Mouse (Mus musculus): ENCODE measurements around the gene Mllt10. TPM values are rescaled to one million over a fixed set of nuclear protein-coding genes. Genes with fewer than 3 reads are reported as not detected.

Mllt10 gene
- polyA plus RNA-seq, 1 experiment from 2014 or later, result 61.9 TPM

GRCm38 (mm10) chr2:18156131-18156530 lies 101.1 kb downstream of the Mllt10 start:
- H3K9ac ChIP-seq (replicated peaks), result no peak overlapping the region
- peaks cover 3% of the 10 kb centered on the region for H3K4me1 ChIP-seq
- no peak for ATAC-seq (replicated peaks)
- H3K4me3 ChIP-seq, result no peak overlapping the region
- WGBS, result 97% methylated on average over 3 of the region's 3 CpGs
- peaks cover 17% of the 10 kb centered on the region for H3K36me3 ChIP-seq
- no peaks in the 10 kb centered on the region for H3K27me3 ChIP-seq
- H3K9me3 ChIP-seq, result no peaks in the 10 kb centered on the region
- no peak overlapping the region for H3K27ac ChIP-seq (replicated peaks)
- H3K4me2 ChIP-seq (replicated peaks), result no peak overlapping the region

DNA sequence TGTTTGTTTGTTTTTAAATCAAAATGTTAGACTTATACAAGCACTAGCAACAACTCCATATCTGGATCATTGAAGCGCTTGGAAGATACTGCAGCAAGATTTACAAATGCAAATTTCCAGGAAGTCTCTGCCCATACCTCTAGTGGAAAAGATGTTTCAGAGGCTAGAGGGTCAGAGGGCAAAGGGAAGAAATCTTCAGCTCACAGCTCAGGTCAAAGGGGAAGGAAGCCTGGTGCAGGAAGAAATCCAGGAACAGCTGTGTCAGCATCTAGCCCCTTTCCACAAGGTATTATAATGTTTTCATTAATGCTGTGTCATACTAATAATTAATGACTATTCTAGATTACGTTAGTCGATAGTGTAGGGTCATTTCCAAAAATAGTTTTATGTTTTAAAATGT lies 104.4 kb downstream of the Mllt10 start:
- Histone ChIP-seq H3K4me1 (peaks cover 6% of the 10 kb centered on the region), H3K36me3 (peaks cover 16% of the 10 kb centered on the region), H3K4me2 (replicated peaks) (no peak overlapping the region), H3K9ac (replicated peaks) (no peak overlapping the region), H3K27ac (replicated peaks) (no peak overlapping the region), H3K27me3 (no peaks in the 10 kb centered on the region), H3K9me3 (no peaks in the 10 kb centered on the region), H3K4me3 (no peak overlapping the region)
- ATAC-seq (replicated peaks), result no peak
- WGBS, result 90% methylated on average over 3 of the region's 3 CpGs

- Histone ChIP-seq H3K4me3 (no peak overlapping the region), H3K27me3 (no peaks in the 10 kb centered on the region), H3K9ac (replicated peaks) (no peak overlapping the region), H3K4me2 (replicated peaks) (no peak overlapping the region), H3K9me3 (no peaks in the 10 kb centered on the region), H3K36me3 (peaks cover 11% of the 10 kb centered on the region), H3K27ac (replicated peaks) (no peak overlapping the region), H3K4me1 (peaks cover 9% of the 10 kb centered on the region)
- WGBS, result 44% methylated on average over 5 of the region's 5 CpGs
- ATAC-seq (replicated peaks), result 0 out of 2 replicates have a peak, but pooled peaks have one; percentile 53
These were observed 106.0 kb downstream of the Mllt10 start for GRCm38 (mm10) chr2:18160992-18161391.

- ATAC-seq (replicated peaks), result no peak
- H3K4me1 ChIP-seq, result peaks cover 9% of the 10 kb centered on the region
- 59% methylated on average over 2 of the region's 2 CpGs for WGBS
- no peak overlapping the region for H3K27ac ChIP-seq (replicated peaks)
- H3K9me3 ChIP-seq, result no peaks in the 10 kb centered on the region
- no peak overlapping the region for H3K9ac ChIP-seq (replicated peaks)
- H3K4me3 ChIP-seq, result no peak overlapping the region
- no peaks in the 10 kb centered on the region for H3K27me3 ChIP-seq
- no peak overlapping the region for H3K4me2 ChIP-seq (replicated peaks)
- 0 out of 2 replicates have a peak, but pooled peaks cover 7% of the 10 kb centered on the region for H3K36me3 ChIP-seq
These were observed 110.5 kb downstream of the Mllt10 start for GRCm38 (mm10) chr2:18165511-18165910.

DNA sequence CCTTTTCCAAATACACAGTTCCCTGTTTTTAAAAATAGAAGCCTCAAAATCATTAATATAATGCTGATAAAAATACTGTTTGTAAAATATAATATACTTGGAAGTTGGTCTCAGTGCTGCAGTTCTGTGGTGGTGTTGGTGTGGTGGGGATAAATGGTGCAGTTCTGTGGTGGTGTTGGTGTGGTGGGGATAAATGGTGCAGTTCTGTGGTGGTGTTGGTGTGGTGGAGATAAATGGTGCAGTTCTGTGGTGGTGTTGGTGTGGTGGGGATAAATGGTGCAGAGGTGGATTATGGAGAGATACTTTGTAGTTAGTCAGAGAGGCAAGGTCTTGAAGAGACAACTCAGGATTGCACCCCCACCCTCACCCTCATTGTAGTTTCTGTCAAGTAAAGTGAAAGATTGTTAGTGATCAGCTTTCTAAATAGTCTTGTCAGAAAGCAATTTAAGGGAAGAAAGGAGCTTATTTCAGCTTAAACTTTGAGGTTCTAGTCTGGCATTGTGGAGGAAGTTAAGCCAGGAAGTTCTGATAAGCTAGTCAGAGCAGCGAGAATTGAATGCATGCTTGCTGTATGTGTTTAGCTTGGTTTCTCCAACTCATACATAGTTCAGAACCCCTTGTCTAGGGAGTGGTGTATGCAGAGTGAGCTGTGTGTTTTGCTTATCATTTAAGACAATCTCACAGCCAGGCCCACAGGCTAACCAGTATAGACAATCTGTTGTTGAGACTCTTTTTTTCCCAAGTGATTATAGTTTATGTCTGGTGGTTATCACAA lies 114.3 kb downstream of the Mllt10 start:
- H3K9me3 ChIP-seq, result no peaks in the 10 kb centered on the region
- 78% methylated on average over 1 of the region's 1 CpGs for WGBS
- H3K4me3 ChIP-seq, result no peak overlapping the region
- H3K27me3 ChIP-seq, result no peaks in the 10 kb centered on the region
- no peak overlapping the region for H3K4me2 ChIP-seq (replicated peaks)
- H3K9ac ChIP-seq (replicated peaks), result no peak overlapping the region
- H3K36me3 ChIP-seq, result peaks cover 5% of the 10 kb centered on the region; the same call in 1 of the 2 replicates
- H3K4me1 ChIP-seq, result 0 out of 2 replicates have a peak, but pooled peaks cover 3% of the 10 kb centered on the region
- no peak overlapping the region for H3K27ac ChIP-seq (replicated peaks)
- no peak for ATAC-seq (replicated peaks)

GRCm38 (mm10) chr2:18175234-18175633 lies 120.2 kb downstream of the Mllt10 start:
- H3K27me3 ChIP-seq, result no peaks in the 10 kb centered on the region
- ATAC-seq (replicated peaks), result no peak
- no peaks in the 10 kb centered on the region for H3K4me1 ChIP-seq
- no peak overlapping the region for H3K27ac ChIP-seq (replicated peaks)
- H3K9ac ChIP-seq (replicated peaks), result no peak overlapping the region
- peaks cover 27% of the 10 kb centered on the region for H3K36me3 ChIP-seq
- WGBS, result 30% methylated on average over 1 of the region's 1 CpGs
- H3K4me2 ChIP-seq (replicated peaks), result no peak overlapping the region
- H3K9me3 ChIP-seq, result no peaks in the 10 kb centered on the region
- H3K4me3 ChIP-seq, result no peak overlapping the region

DNA sequence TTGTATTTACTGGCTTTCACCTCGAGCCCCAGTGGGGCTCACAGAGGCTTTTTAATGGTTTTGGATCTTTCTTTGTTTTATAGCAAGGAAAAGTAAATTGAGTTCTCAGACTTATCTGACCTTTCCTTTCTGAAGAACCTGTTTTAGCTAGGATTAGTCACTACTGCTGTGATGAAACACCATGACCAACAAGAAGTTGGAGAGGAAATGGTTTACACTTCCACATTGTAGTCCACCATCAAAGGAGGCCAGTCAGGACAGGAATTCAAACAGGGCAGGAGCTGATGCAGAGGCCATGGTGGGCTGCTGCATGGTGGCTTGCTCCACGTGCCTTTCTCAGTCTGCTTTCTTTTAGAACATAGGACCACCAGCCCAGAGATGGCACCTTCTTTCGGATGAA lies 121.2 kb downstream of the Mllt10 start:
- Histone ChIP-seq H3K27me3 (no peaks in the 10 kb centered on the region), H3K4me1 (no peaks in the 10 kb centered on the region), H3K27ac (replicated peaks) (no peak overlapping the region), H3K36me3 (peaks cover 30% of the 10 kb centered on the region), H3K9me3 (no peaks in the 10 kb centered on the region), H3K4me2 (replicated peaks) (no peak overlapping the region), H3K9ac (replicated peaks) (no peak overlapping the region), H3K4me3 (no peak overlapping the region)
- WGBS, result 92% methylated on average over 3 of the region's 3 CpGs
- ATAC-seq (replicated peaks), result no peak

DNA sequence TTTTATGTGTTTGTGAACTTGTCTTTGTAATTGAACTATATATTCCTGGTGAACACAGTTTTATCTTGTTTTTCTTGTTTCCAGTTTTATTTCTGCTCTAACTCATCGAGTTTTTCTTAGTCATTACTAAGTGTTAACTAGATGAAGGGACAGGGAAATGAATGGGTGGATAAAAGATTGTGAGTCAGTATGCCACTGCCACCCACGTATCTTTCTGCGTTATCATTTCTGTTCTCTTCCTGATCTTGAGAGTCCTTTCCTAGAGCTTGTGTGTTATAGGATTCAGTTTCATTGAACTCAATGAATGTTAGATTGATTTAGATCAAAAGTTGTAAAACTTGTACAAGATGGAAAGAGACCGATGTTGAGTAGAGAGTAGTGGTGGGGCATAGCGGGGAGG lies 125.3 kb downstream of the Mllt10 start:
- Histone ChIP-seq H3K9me3 (no peaks in the 10 kb centered on the region), H3K4me1 (no peaks in the 10 kb centered on the region), H3K9ac (replicated peaks) (no peak overlapping the region), H3K4me3 (no peak overlapping the region), H3K27ac (replicated peaks) (no peak overlapping the region), H3K27me3 (no peaks in the 10 kb centered on the region), H3K36me3 (peaks cover 25% of the 10 kb centered on the region), H3K4me2 (replicated peaks) (no peak overlapping the region)
- ATAC-seq (replicated peaks), result no peak
- WGBS, result 97% methylated on average over 5 of the region's 5 CpGs

GRCm38 (mm10) chr2:18181631-18182030 lies 126.6 kb downstream of the Mllt10 start:
- no peak for ATAC-seq (replicated peaks)
- no peak overlapping the region for H3K4me2 ChIP-seq (replicated peaks)
- H3K27ac ChIP-seq (replicated peaks), result no peak overlapping the region
- H3K4me3 ChIP-seq, result no peak overlapping the region
- H3K9ac ChIP-seq (replicated peaks), result no peak overlapping the region
- 90% methylated on average over 3 of the region's 3 CpGs for WGBS
- H3K9me3 ChIP-seq, result no peaks in the 10 kb centered on the region
- H3K36me3 ChIP-seq, result peaks cover 20% of the 10 kb centered on the region
- no peaks in the 10 kb centered on the region for H3K27me3 ChIP-seq
- H3K4me1 ChIP-seq, result no peaks in the 10 kb centered on the region

DNA sequence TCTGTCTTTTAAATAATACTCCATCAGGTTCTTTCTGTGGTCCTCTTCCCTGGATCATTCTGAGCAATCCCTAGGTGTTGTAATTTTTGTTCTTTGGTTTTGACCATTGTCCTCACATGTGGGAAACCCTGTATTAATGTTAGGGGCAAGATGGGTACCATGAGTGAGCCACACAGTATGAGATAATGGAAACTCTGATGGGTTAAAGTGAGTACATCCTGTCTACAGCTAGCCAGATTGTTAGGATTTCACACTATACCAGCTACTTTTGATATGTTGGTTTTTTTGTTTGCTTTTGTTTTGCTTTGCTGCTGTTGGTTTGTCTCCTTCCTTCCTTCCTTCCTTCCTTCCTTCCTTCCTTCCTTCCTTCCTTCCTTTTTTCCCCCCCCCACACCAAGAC lies 128.0 kb downstream of the Mllt10 start:
- no peak overlapping the region for H3K9ac ChIP-seq (replicated peaks)
- peaks cover 21% of the 10 kb centered on the region for H3K36me3 ChIP-seq
- H3K4me1 ChIP-seq, result no peaks in the 10 kb centered on the region
- no peaks in the 10 kb centered on the region for H3K27me3 ChIP-seq
- ATAC-seq (replicated peaks), result no peak
- no peaks in the 10 kb centered on the region for H3K9me3 ChIP-seq
- no peak overlapping the region for H3K27ac ChIP-seq (replicated peaks)
- H3K4me2 ChIP-seq (replicated peaks), result no peak overlapping the region
- no peak overlapping the region for H3K4me3 ChIP-seq

GRCm38 (mm10) chr2:18188367-18188766 lies 133.3 kb downstream of the Mllt10 start:
- Histone ChIP-seq H3K27me3 (no peaks in the 10 kb centered on the region), H3K9ac (replicated peaks) (no peak overlapping the region), H3K4me3 (no peak overlapping the region), H3K4me2 (replicated peaks) (no peak overlapping the region), H3K27ac (replicated peaks) (no peak overlapping the region), H3K36me3 (peaks cover 26% of the 10 kb centered on the region), H3K9me3 (no peaks in the 10 kb centered on the region), H3K4me1 (no peaks in the 10 kb centered on the region)
- ATAC-seq (replicated peaks), result no peak
- 96% methylated on average over 2 of the region's 2 CpGs for WGBS

DNA sequence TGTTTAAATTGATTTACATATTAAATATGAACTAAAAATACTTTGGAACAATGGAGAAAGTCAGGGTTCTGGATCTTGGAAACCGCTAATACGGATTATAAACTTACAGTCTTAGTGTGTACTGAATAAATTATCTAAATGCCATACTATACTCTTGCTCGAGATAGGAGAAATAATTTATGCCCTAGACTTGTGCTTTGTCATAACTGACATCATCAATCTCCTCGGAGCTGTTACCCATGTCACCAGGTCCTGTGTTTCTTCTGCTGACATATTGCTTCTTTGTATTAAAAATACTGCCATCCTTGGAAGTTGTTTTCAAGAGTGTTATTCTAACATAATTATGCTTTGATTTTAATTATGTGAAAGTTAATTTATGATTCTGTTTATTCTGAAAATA lies 140.2 kb downstream of the Mllt10 start:
- H3K4me3 ChIP-seq, result no peak overlapping the region
- 82% methylated on average over 4 of the region's 4 CpGs for WGBS
- no peaks in the 10 kb centered on the region for H3K27me3 ChIP-seq

More for the DNA sequence above, 140.2 kb downstream of the Mllt10 start:
- ATAC-seq (replicated peaks), result no peak
- no peak overlapping the region for H3K4me2 ChIP-seq (replicated peaks)
- no peaks in the 10 kb centered on the region for H3K9me3 ChIP-seq
- peaks cover 25% of the 10 kb centered on the region; the same call in 1 of the 2 replicates for H3K36me3 ChIP-seq
- H3K4me1 ChIP-seq, result no peaks in the 10 kb centered on the region
- H3K9ac ChIP-seq (replicated peaks), result no peak overlapping the region
- no peak overlapping the region for H3K27ac ChIP-seq (replicated peaks)
